Mouse (Mus musculus) kidney, postnatal 14 days (tissue): ENCODE measurements around the gene Olfr871.
"Not testable (repeated sequence)": the region's sequence is repeated elsewhere in the genome, so short reads cannot be mapped to it uniquely, and the experiment has no call there.

Experiments used
- DNase-seq: peaks from one replicate; pipeline ENCODE4 v3.0.0; 2022; ENCODE audit warnings: mixed read lengths

Gene Olfr871

DNA sequence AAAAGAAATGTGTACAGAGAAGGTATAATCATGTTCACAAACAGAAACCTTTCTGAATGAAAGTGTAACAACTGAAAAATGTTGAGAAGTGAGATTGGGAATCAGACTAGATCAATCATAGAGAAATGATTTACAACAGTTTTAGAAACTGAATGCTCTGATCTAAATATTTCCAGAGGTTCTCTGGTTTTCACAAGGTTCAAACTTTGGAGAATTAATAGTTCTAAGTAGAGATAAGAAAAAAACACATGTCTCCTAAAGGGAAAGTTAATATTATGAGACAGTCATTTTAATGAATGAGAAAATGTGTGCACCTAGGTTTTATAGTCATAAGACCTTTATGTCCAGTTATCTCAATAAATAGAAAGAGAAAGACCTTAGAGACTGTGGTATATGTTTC lies at the start of gene Olfr871:
TSS of gene Olfr871 (plus strand) at position 301 of the 400 bp plus-strand sequence.
- DNase-seq, result no peak

DNA sequence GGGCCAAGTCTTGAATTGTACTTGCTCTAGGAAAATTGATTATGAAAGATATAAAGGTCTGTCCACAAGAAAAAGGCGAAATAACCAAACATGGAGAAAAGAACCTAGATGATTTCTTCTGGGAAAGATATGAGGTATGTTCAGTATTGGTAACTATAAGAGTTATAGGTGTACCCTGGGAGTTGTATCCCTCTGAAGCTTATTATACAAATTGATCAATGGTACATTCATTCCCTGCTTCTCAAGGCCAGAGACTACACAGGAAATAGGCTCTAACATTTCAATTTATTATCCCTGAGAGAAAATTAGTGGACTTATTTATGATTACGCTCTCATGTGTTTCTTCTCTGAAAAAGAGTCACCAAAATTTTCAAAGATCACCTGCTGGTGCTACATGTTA lies 38.0 kb upstream of the Olfr871 start, which contains the start of gene Olfr870:
TSS of gene Olfr870 (minus strand) at position 101 of the 400 bp plus-strand sequence.
- DNase-seq, result no peak

GRCm38 (mm10) chr9:20179463-20179862 lies 32.5 kb upstream of the Olfr871 start:
- no peak for DNase-seq

DNA sequence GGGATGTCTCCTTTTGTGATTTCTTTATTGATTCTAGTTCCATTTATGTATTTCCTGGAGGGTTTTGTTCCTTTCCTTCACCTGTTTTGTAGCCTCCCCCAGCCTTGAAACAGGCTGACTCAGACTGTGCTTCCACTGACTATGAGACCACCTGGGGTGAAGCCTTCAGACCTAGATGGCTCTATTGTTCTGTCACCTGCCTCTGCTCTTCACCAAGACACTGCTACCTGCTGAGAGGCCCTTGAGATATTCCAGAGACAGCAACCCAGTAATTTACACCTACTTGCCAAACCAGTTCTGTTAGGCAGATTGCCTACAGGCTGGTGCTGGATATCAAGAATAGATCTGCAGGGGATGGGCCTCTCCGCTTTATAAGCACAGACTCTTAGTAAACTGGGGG lies 9.9 kb upstream of the Olfr871 start:
- no peak for DNase-seq

GRCm38 (mm10) chr9:20203413-20203984 lies 8.5 kb upstream of the Olfr871 start:
- not testable (repeated sequence) for DNase-seq

GRCm38 (mm10) chr9:20210812-20211211 lies 1.2 kb upstream of the Olfr871 start:
- no peak for DNase-seq

DNA sequence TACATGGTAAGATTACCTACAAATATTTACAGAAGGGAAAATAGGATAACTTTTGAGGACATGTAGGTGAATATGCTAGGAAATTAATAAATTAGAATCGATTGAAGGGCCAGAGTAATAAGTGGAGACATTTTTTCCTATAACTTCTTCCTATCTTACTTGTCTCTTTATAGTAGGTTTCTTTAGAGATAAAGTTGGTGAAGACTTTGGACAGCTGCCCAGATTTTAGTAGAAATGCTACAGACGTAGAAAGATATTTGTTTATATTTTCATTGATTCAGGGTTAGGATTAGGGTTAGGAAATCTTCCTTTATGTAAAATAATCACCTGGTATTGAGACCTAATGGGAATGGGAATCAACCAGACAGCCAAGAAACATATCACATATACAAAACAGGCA lies 530 bp upstream of the Olfr871 start:
- no peak for DNase-seq

DNA sequence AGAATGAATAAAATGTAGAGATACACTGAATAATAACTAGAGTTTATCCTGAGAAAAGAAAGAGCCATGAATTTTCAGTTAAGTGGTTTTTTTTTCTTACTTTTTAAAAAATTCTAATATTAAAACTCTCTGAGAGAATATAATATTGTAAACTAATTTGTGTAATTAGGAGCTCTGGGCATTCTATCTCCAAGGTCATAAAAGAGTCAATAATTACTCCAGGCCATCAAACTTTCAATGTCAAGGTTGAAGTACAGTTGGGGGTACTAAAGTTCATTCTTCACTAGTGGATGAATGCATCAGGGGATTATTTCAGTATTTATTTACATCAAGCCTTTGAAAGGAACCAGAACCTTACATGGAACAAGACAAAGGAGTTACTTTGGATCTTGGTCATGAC lies 24.8 kb downstream of the Olfr871 start, which contains the start of gene Olfr872:
TSS of gene Olfr872 (plus strand) at position 301 of the 400 bp plus-strand sequence.
- DNase-seq, result no peak

DNA sequence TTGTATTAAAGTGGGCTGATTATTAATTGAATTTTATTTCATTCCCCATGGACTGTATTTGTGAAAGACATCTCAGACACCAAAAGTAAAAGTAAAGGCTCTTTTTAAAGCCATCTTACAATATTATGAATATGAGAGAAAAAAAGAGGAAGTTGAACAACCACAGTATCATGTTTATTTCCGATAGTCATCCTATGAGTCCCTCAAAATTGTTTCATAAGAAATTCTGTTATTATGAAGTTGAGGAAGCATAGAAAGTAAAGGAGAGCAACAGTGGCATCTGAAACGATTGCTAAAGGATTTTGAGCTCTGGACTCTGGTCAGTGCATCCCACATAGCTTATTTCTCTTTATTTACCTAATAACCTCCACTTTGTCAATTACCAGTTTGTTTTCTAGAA lies 25.4 kb downstream of the Olfr871 start:
- DNase-seq, result no peak
